Mouse (Mus musculus) kidney, adult 2 months (tissue): ENCODE measurements at regions not wholly inside any gene's neighbourhood (a gene's known extent, or its start where the extent isn't known, plus 50 kb on each side); places are given as distances from the start of the nearest gene placed in this dataset.

Experiments used
- DNase-seq: peaks from one replicate; pipeline ENCODE4 v3.0.0; 2021
- H3K27ac ChIP-seq: fragments of 200-500 bp; 2 replicates; pipeline ENCODE4 v1.5.1; 2012; ENCODE audit warnings: low read depth, low read length, control low read depth, inconsistent platforms; ENCODE audit not compliant: insufficient read depth
- H3K27me3 ChIP-seq: fragments of 200-500 bp; replicated peaks from 2 replicates; pipeline ENCODE4 v1.6.1; 2012; ENCODE audit warnings: mild to moderate bottlenecking, moderate library complexity, low read length, inconsistent platforms; ENCODE audit not compliant: control insufficient read depth, insufficient read depth
- H3K36me3 ChIP-seq: fragments of 200-500 bp; 2 replicates; pipeline ENCODE4 v1.6.1; 2012; ENCODE audit warnings: mild to moderate bottlenecking, moderate library complexity, low read length, inconsistent platforms; ENCODE audit not compliant: control insufficient read depth, insufficient read depth
- H3K4me1 ChIP-seq: fragments of 200-500 bp; 2 replicates; pipeline ENCODE4 v1.6.1; 2011; ENCODE audit warnings: low read length; ENCODE audit not compliant: control insufficient read depth, insufficient read depth
- H3K4me3 ChIP-seq: fragments of 200-500 bp; 2 replicates; pipeline ENCODE4 v1.5.1; 2011; ENCODE audit warnings: mild to moderate bottlenecking, low read depth, low read length, control low read depth; ENCODE audit not compliant: insufficient read depth
- CTCF ChIP-seq: fragments of 200-500 bp; conservative IDR thresholded peaks from 2 replicates; pipeline ENCODE4 v1.5.1; 2011; ENCODE audit warnings: low read depth, mild to moderate bottlenecking, control low read depth, low read length, moderate library complexity, mixed read lengths; ENCODE audit not compliant: insufficient read depth, insufficient read length
- POLR2A ChIP-seq: fragments of 200-500 bp; IDR thresholded peaks from one replicate; pipeline ENCODE4 v1.6.1; 2011; ENCODE audit warnings: low read depth, low read length, control low read depth
- WGBS: fragments of 180-500 bp; shearing (Covaris S2); methylation state at CpG from one replicate; pipeline ENCODE4 v1.1.7; 2018; 5-methylcytosine and 5-hydroxymethylcytosine counted together

- DNase-seq = no peak
- Histone ChIP-seq H3K27ac (no peak overlapping the region), H3K4me1 (no peaks in the 10 kb centered on the region), H3K4me3 (no peak overlapping the region), H3K36me3 (no peaks in the 10 kb centered on the region), H3K27me3 (no peaks in the 10 kb centered on the region)
- WGBS = 79% methylated on average over 7 of the region's 7 CpGs
- no peak for TF ChIP-seq POLR2A
- no peak for TF ChIP-seq CTCF
Measured at GRCm38 (mm10) chr2:169351547-169351946, 236.0 kb downstream of the Gm11011 start.

DNA sequence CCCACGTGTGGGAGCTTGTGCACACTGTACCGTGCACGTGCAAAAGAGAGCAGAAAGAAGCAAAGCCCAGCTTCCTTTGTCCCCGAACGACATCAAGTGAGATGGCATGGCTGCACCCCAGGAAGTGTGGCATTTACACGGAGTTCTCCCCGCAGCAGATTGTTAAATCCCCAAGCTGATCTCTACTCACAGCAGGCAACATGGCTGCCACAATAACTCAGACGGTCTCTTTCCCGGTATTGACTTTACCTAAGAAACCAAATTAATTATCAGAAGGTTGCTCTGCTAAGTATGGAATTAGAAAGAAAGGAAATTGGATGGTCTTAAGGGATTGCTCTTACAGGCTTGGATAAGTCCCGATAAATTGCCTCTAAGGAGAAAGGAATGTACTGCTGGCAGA lies 241.4 kb downstream of the Gm11011 start:
- WGBS = 72% methylated on average over 10 of the region's 10 CpGs
- TF ChIP-seq POLR2A (no peak), CTCF (no peak)
- no peak for DNase-seq
- Histone ChIP-seq H3K27ac (no peak overlapping the region), H3K27me3 (no peaks in the 10 kb centered on the region), H3K4me1 (no peaks in the 10 kb centered on the region), H3K4me3 (no peak overlapping the region), H3K36me3 (no peaks in the 10 kb centered on the region)

- H3K36me3 ChIP-seq = no peaks in the 10 kb centered on the region
- no peak for DNase-seq
- H3K27me3 ChIP-seq = no peaks in the 10 kb centered on the region
- TF ChIP-seq CTCF = no peak
- no peak for TF ChIP-seq POLR2A
- no peak overlapping the region for H3K4me3 ChIP-seq
- no peaks in the 10 kb centered on the region for H3K4me1 ChIP-seq
- H3K27ac ChIP-seq = no peak overlapping the region
- 78% methylated on average over 5 of the region's 5 CpGs for WGBS
Measured at GRCm38 (mm10) chr2:169319521-169319920, 268.0 kb downstream of the Gm11011 start.

DNA sequence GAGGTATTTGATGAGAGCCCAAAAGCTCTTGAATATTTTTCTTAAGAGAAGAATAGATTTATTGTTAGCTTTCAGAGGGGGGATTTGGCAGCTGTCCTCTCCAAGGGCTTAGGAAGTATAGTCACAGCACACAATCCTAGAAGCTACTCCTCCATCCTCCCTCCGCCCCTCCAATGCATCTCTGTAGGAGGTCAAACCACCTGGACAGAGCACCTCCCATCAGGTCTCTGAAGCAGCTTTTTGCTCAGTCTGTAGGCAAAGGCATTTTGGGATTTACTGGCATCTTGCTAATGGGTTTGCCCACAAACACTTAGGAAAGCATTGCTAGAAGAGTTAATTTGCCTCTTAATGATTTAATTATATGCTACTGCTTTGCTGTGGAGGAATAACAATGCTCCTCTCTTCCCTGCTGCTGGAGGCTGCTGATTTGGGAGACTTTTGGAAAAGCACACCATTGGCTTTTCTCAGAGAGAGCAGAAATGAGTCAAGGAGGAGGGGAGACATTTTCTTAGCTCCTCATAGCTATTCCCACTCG lies 273.1 kb downstream of the Gm11011 start:
- 42% methylated on average over 2 of the region's 2 CpGs for WGBS
- H3K27ac ChIP-seq = no peak overlapping the region
- DNase-seq = no peak
- TF ChIP-seq POLR2A = no peak
- TF ChIP-seq CTCF = no peak
- H3K4me3 ChIP-seq = no peak overlapping the region
- H3K4me1 ChIP-seq = no peaks in the 10 kb centered on the region
- H3K27me3 ChIP-seq = no peaks in the 10 kb centered on the region
- H3K36me3 ChIP-seq = no peaks in the 10 kb centered on the region

- WGBS = 83% methylated on average over 12 of the region's 12 CpGs
- H3K4me1 ChIP-seq = no peaks in the 10 kb centered on the region
Measured at GRCm38 (mm10) chr2:169311821-169312220, 275.7 kb downstream of the Gm11011 start.

DNA sequence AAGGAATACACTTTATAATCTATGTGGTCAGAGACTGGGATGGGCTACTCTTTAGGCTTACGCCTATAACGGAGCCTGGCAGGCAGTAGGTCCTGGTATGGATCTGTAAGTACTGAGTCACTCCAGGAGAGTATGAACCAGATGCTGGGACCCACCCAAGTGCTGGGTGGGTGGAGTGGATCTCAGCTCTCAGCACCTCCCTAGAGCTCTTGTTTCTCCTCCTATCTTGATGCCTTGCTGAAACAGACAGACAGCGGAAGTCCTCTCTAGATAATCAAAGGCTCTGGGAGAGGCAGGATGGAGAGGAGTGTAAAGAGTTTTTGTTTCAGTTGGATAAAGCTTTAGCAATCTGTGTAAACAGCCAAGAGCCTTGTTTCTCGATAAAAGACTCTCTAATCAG lies 276.2 kb downstream of the Gm11011 start:
- WGBS = 74% methylated on average over 4 of the region's 4 CpGs
- Histone ChIP-seq H3K36me3 (no peaks in the 10 kb centered on the region), H3K4me1 (no peaks in the 10 kb centered on the region), H3K27ac (no peak overlapping the region), H3K27me3 (no peaks in the 10 kb centered on the region), H3K4me3 (no peak overlapping the region)
- DNase-seq = no peak
- TF ChIP-seq POLR2A = no peak
- TF ChIP-seq CTCF = no peak

More at GRCm38 (mm10) chr2:169311821-169312220, 275.7 kb downstream of the Gm11011 start:
- Histone ChIP-seq H3K27ac (no peak overlapping the region), H3K27me3 (no peaks in the 10 kb centered on the region), H3K4me3 (no peak overlapping the region), H3K36me3 (no peaks in the 10 kb centered on the region)
- DNase-seq = no peak
- TF ChIP-seq CTCF (no peak), POLR2A (no peak)

DNA sequence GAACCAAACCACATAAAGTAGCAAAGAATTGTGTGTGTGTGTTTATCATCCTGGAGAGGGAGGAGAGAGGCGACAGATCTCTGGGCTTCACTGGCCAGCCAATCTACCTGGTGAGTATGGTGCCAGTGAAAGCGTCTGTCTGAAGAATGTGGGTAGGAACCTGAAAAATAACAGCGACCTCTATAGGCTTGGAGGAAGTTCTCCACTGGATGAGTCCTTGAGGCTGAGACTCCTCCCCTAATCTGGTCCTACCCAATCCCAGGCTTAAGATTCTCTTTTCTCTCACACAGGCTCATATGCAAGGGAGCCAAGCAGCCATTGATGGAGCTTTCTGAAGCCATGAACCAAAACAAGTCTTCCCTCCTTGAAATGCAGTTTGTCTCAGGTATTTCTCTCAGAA lies 283.2 kb downstream of the Gm11011 start:
- H3K4me1 ChIP-seq = no peaks in the 10 kb centered on the region
- no peak overlapping the region for H3K4me3 ChIP-seq
- 81% methylated on average over 3 of the region's 3 CpGs for WGBS
- H3K36me3 ChIP-seq = no peaks in the 10 kb centered on the region
- no peak overlapping the region for H3K27ac ChIP-seq
- no peak for DNase-seq
- no peaks in the 10 kb centered on the region for H3K27me3 ChIP-seq
- TF ChIP-seq POLR2A (no peak), CTCF (no peak)

GRCm38 (mm10) chr2:169300966-169301365 lies 286.6 kb downstream of the Gm11011 start:
- Histone ChIP-seq H3K4me1 (no peaks in the 10 kb centered on the region), H3K27ac (no peak overlapping the region), H3K4me3 (no peak overlapping the region), H3K27me3 (no peaks in the 10 kb centered on the region), H3K36me3 (no peaks in the 10 kb centered on the region)
- DNase-seq = no peak
- WGBS = 89% methylated on average over 4 of the region's 4 CpGs
- no peak for TF ChIP-seq CTCF
- no peak for TF ChIP-seq POLR2A
